Mouse (Mus musculus) 3134 (cell line): ENCODE measurements around the gene Agpat2.

Experiments used
- DNase-seq: peaks from one replicate; pipeline ENCODE4 v3.0.0-alpha.2; 2011; ENCODE audit warnings: low spot score; ENCODE audit not compliant: insufficient read length; ENCODE audit errors: extremely low read depth

The Agpat2 gene

DNA sequence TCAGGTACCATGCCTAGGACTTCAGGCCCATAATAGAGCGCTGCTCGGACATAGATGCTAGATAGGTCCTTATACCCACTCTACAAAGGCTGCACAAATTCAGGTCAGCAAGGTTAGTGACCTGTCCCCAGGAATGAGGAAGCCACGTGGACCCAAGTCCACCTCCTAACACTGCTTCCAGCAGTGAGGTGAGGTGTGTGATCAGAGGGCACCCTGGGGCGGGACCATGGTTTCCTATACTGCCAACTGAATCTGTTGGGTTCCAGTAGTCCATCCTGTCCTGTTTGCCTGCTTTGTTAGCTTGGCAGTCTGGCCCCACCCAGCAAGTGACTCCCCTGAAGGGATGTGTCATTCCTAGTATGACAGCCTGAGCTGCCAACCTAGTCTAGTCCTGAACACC is 4.3 kb downstream of the Agpat2 start:
- DNase-seq = no peak

DNA sequence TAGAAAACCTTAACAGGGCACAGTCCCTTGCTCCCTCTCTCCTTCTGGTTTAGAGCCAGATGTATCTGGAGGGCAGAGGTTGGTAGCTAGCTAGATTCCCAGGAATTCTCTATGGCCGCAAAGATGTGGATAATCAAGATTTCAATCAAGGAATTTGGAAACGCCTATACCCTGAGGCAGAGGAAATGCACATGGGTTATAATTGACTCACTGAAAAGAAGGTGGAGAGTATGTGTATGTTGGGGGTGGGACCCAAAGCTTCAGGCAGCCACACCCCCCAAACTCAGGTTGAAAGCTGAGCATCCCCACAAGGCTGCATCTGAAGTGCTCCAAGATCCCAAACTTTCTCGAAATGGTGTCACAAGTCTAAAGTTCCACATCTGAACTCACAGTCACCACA is 5.8 kb downstream of the Agpat2 start:
- DNase-seq = peak; percentile 63

GRCm38 (mm10) chr2:26597810-26598209 is 6.4 kb downstream of the Agpat2 start:
- DNase-seq = no peak

GRCm38 (mm10) chr2:26596898-26597297 is 7.3 kb downstream of the Agpat2 start:
- DNase-seq = no peak

GRCm38 (mm10) chr2:26595725-26596435 is 8.3 kb downstream of the Agpat2 start:
- no peak for DNase-seq

DNA sequence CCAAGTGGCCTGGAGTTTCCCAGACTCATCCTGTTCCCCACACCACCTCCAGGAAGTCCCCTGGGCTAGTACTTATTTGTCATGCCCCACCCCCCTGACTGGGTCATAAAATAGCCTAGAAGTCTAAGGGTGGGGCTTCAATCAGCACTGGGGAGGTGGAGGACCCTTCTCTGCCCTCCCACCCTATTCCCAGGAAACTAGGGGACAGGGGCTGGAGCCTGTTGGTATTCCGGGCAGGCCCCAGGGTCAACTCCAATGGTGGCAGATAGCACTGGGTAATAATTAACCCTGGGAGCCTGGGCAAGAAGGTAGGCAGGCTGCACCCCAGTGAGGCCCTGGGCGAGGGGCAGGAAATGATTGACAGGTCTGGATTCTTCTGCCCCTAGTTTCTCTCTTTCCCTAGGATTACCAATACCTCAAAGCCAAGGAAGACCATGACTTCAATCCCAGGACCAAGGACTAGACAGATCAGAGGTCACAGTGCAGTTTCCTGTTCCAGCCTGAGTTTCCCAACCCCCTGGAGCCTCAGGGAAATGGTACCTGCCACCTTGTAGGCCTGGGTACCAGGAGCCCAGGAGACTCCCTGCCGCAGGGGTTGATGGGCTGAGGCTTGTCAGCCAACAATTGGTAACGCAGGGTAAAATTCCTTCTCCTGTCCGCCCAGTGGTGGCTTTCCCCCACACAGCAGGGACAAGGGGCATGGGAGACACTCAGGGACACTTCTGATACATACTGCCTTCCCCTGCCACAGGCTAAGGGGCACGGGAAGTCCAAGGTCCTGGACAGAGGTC is 9.1 kb downstream of the Agpat2 start:
- no peak for DNase-seq

GRCm38 (mm10) chr2:26594461-26594933 is 9.7 kb downstream of the Agpat2 start:
- DNase-seq = no peak

GRCm38 (mm10) chr2:26594022-26594346 is 10.2 kb downstream of the Agpat2 start:
- DNase-seq = peak; percentile 66

DNA sequence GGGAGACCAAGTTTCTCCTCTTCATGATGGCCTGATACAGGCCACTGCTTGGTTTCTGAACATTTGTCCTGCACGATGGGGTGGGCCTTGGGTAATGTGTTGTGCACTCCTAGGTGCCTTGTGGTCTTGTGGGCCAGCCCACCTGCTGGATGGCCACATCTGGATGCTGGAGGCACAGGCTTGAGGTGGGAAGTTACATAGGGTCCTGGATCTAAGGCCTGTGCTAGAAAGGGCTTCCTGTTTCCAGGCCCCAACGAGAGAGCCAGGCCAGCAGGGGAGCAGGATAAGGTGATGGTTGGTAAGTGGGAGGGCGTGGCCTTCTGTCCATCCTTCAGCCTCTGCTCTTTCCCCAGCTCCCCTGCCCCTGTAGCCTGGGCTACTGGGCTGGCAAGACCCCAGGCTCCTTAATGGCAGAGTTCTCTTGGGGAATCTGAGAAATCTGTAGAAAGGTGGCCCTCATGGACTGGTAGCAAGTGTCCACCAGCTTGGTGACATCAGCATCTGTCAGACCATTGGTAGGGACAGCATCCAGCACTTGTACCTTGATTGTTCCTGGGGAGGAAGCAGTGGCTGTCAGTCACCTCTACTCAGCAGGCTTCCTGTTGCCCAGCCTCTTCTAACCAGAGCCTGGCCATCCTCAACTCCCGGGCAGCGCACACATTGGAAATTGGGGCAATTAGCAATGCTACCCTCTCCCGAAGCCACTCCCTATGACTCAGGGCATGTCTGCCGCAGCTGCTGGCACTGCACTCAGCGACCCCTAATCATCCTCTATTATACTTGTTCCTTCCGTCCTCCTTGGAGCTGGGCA is 10.8 kb downstream of the Agpat2 start:
- no peak for DNase-seq

- DNase-seq = no peak
Measured at GRCm38 (mm10) chr2:26591416-26591815, 12.8 kb downstream of the Agpat2 start.

- no peak for DNase-seq
Measured at GRCm38 (mm10) chr2:26590962-26591361, 13.3 kb downstream of the Agpat2 start.

- DNase-seq = no peak
Measured at GRCm38 (mm10) chr2:26590282-26590681, 13.9 kb downstream of the Agpat2 start.

DNA sequence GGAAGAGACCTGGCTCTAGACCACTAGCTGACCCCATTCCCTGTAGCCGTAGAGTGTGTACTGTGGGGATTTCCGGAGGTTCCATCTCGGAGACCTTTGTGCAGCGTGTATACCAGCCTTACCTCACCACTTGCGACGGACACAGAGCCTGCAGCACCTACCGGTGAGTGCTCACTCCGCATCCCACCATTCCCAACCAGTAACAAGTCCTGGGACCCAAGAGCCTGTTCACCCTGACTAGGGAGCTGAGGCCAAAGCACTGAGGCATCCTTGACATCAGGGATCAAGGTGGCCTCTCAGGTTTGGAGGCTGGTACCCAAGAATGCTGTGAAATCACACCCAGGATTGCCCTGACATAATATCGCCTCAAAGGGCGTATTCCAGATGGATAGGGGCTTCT is 14.9 kb downstream of the Agpat2 start:
- no peak for DNase-seq

GRCm38 (mm10) chr2:26588573-26588972 is 15.6 kb downstream of the Agpat2 start:
- no peak for DNase-seq

DNA sequence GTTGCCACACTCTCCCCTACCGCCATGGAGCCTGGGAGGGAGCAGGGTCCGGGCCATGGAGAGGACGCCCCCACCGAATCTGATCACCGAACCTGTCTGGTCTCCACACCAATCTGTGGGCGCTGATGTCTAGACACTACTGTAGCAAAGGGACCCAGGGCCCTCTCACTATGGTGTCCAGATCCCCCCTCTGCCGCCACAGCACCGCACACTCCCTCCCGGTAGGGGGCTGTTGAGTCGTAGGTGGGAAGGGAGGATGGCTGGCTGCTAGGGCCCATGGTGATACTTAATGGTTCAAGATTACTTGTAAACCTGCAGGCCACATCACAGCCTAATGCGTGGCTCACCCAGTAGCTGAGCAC is 17.2 kb downstream of the Agpat2 start:
- DNase-seq = no peak

- DNase-seq = no peak
Measured at GRCm38 (mm10) chr2:26586294-26587043, 17.7 kb downstream of the Agpat2 start, which contains the start of gene Gm20532. Gene Gm20532 (plus strand): TSS chr2:26586639.

- no peak for DNase-seq
Measured at GRCm38 (mm10) chr2:26585713-26586112, 18.5 kb downstream of the Agpat2 start.

- no peak for DNase-seq
Measured at GRCm38 (mm10) chr2:26583640-26584039, 20.6 kb downstream of the Agpat2 start.

GRCm38 (mm10) chr2:26582741-26583140 is 21.5 kb downstream of the Agpat2 start:
- no peak for DNase-seq

DNA sequence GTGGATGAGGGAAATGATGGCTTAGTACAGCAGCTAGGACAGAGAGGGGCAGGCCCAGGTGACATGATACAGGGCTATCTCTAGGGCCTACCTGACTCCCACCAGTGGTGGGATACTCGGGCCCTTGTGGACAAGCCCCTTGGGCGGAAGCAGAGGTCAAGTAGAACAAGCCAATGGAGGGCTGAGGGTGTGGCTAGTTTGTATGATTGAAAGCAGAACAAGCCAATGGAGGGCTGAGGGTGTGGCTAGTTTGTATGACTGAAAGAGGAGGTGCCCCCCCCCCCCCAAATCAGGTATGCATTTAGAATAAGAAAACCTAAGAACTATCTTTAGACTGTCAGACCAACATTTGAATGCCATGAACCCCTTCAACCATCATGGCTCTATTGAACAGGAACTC is 22.0 kb downstream of the Agpat2 start:
- DNase-seq = no peak

- no peak for DNase-seq
Measured at GRCm38 (mm10) chr2:26580751-26581150, 23.5 kb downstream of the Agpat2 start.
